Mouse (Mus musculus) 3T3-L1 (cell line): ENCODE measurements at regions not wholly inside any gene's neighbourhood (a gene's known extent, or its start where the extent isn't known, plus 50 kb on each side); places are given as distances from the start of the nearest gene placed in this dataset.
"Not testable (repeated sequence)": the region's sequence is repeated elsewhere in the genome, so short reads cannot be mapped to it uniquely, and the experiment has no call there.

ENCODE experiments used
- DNase-seq: peaks from one replicate; pipeline ENCODE4 v3.0.0-alpha.2; 2015; ENCODE audit warnings: low read depth, low spot score

GRCm38 (mm10) chr2:71597956-71598355, 51.4 kb upstream of the Dlx2 start:
- no peak for DNase-seq

- peak; percentile 76 for DNase-seq
Observed at GRCm38 (mm10) chr2:71598368-71598767, 51.8 kb upstream of the Dlx2 start.

GRCm38 (mm10) chr2:71598778-71599177, 52.2 kb upstream of the Dlx2 start:
- DNase-seq, result peak; percentile 95

GRCm38 (mm10) chr2:71600213-71600612, 53.7 kb upstream of the Dlx2 start:
- no peak for DNase-seq

GRCm38 (mm10) chr2:71600999-71601398, 54.4 kb upstream of the Dlx2 start:
- DNase-seq, result no peak

GRCm38 (mm10) chr2:71603796-71604195, 57.2 kb upstream of the Dlx2 start:
- not testable (repeated sequence) for DNase-seq

GRCm38 (mm10) chr2:71605606-71606005, 59.1 kb upstream of the Dlx2 start:
- no peak for DNase-seq

GRCm38 (mm10) chr2:71607087-71607502, 60.5 kb upstream of the Dlx2 start:
- no peak for DNase-seq

GRCm38 (mm10) chr2:71613216-71613615, 66.7 kb upstream of the Dlx2 start:
- peak; percentile 54 for DNase-seq

- DNase-seq, result peak; percentile 26
Observed at GRCm38 (mm10) chr2:71616526-71616925, 70.0 kb upstream of the Dlx2 start.

GRCm38 (mm10) chr2:71621458-71621857, 74.9 kb upstream of the Dlx2 start:
- no peak for DNase-seq

- no peak for DNase-seq
Observed at GRCm38 (mm10) chr2:71622532-71623099, 76.1 kb upstream of the Dlx2 start.

GRCm38 (mm10) chr2:71623134-71623533, 76.6 kb upstream of the Dlx2 start:
- no peak for DNase-seq

GRCm38 (mm10) chr2:71625298-71625902, 78.8 kb upstream of the Dlx2 start:
- no peak for DNase-seq

- DNase-seq, result peak; percentile 62
Observed at GRCm38 (mm10) chr2:71626404-71626803, 79.8 kb upstream of the Dlx2 start.

- DNase-seq, result no peak
Observed at GRCm38 (mm10) chr2:71627097-71627755, 80.7 kb upstream of the Dlx2 start.

- DNase-seq, result no peak
Observed at GRCm38 (mm10) chr2:71628821-71629220, 82.3 kb upstream of the Dlx2 start.

GRCm38 (mm10) chr2:71629301-71630142, 83.0 kb upstream of the Dlx2 start:
- no peak for DNase-seq

GRCm38 (mm10) chr2:71630143-71630463, 83.5 kb upstream of the Dlx2 start:
- DNase-seq, result no peak

GRCm38 (mm10) chr2:71633471-71633870, 86.9 kb upstream of the Dlx2 start:
- DNase-seq, result no peak

GRCm38 (mm10) chr2:71634471-71634870, 87.9 kb upstream of the Dlx2 start:
- DNase-seq, result no peak

GRCm38 (mm10) chr2:71636134-71636533, 89.6 kb upstream of the Dlx2 start:
- DNase-seq, result no peak
